Comparison of ENCODE assay signal across 36 mouse cellular contexts in genomic region chr1:86006040-86006439, GRCm38 (mm10). TPM values are rescaled to one million over a fixed set of nuclear protein-coding genes. Genes with fewer than 3 reads are reported as not detected.
"Had no signal": no experiment of that assay in that cellular context is flagged by ENCODE, and none has a peak within 500 bp of the region (broad histone marks: within the 10 kb centered on the region; RNA-seq: fewer than 3 reads in every experiment).

No protein-coding gene starts in this region.

- H3K4me1 ChIP-seq: intestine, embryonic 15.5 days; limb, embryonic 10.5 days; limb, embryonic 12.5 days; liver, embryonic 13.5 days had no signal

- DNase-seq: gastrocnemius, postnatal 14 days; gastrocnemius, postnatal 36 days; heart, adult 2 months; heart, postnatal 14 days; heart, postnatal 36 days; kidney, adult 18-20 months; kidney, adult 8-10 months; kidney, postnatal 10 days; kidney, postnatal 25 days; kidney, postnatal 4 days; liver; liver, embryonic 13.5 days had no signal

- H3K9me3 ChIP-seq: heart, embryonic 13.5 days; heart, embryonic 15.5 days; hindbrain, embryonic 13.5 days; hindbrain, embryonic 15.5 days; intestine, embryonic 15.5 days; limb, embryonic 10.5 days; limb, embryonic 12.5 days; liver, embryonic 13.5 days; liver, embryonic 15.5 days had no signal

- H3K9ac ChIP-seq: heart, embryonic 13.5 days; heart, embryonic 15.5 days; hindbrain, embryonic 13.5 days; hindbrain, embryonic 15.5 days; intestine, embryonic 15.5 days; limb, embryonic 12.5 days; liver, embryonic 13.5 days; liver, embryonic 15.5 days had no signal

- H3K27ac ChIP-seq: heart, adult 2 months; heart, embryonic 13.5 days; heart, embryonic 15.5 days; hindbrain, embryonic 13.5 days; hindbrain, embryonic 15.5 days; hindbrain, postnatal 0 days; intestine, embryonic 15.5 days; layer of hippocampus, adult 2 months; left cerebral cortex, adult 2 months; limb, embryonic 10.5 days; limb, embryonic 12.5 days; liver, embryonic 13.5 days; liver, embryonic 15.5 days had no signal

- H3K4me3 ChIP-seq: heart, adult 2 months; heart, embryonic 13.5 days; heart, embryonic 15.5 days; hindbrain, embryonic 13.5 days; hindbrain, embryonic 15.5 days; intestine, embryonic 15.5 days; layer of hippocampus, adult 2 months; left cerebral cortex, adult 2 months; limb, embryonic 10.5 days; limb, embryonic 12.5 days; liver, embryonic 13.5 days; liver, embryonic 15.5 days had no signal

- H3K4me2 ChIP-seq: heart, embryonic 11.5 days; heart, embryonic 13.5 days; heart, embryonic 15.5 days; hindbrain, embryonic 13.5 days; hindbrain, embryonic 15.5 days; intestine, embryonic 15.5 days; limb, embryonic 12.5 days; liver, embryonic 11.5 days; liver, embryonic 13.5 days; liver, embryonic 15.5 days had no signal

- H3K36me3 ChIP-seq: heart, embryonic 13.5 days; heart, embryonic 15.5 days; hindbrain, embryonic 13.5 days; hindbrain, embryonic 15.5 days; intestine, embryonic 15.5 days; limb, embryonic 10.5 days; limb, embryonic 12.5 days; liver, embryonic 13.5 days; liver, embryonic 15.5 days had no signal

- H3K27me3 ChIP-seq: heart, embryonic 15.5 days; hindbrain, embryonic 13.5 days; hindbrain, embryonic 15.5 days; intestine, embryonic 15.5 days; limb, embryonic 12.5 days; liver, embryonic 15.5 days had no signal

RNA-seq across cellular contexts. Expression of gene Spata3, which starts 10.6 kb away (rescaled TPM):
- total RNA-seq: gastrocnemius, adult 18-20 months; gastrocnemius, adult 8-10 months; gastrocnemius, postnatal 14 days; gastrocnemius, postnatal 36 days; heart, adult 2 months; heart, postnatal 14 days; heart, postnatal 36 days; hematopoietic stem cell, adult 5-6 weeks had no signal
- polyA plus RNA-seq: heart, embryonic 11.5 days; heart, embryonic 13.5 days; heart, embryonic 15.5 days; heart, postnatal 0 days; hindbrain, embryonic 11.5 days; intestine, embryonic 15.5 days; intestine, postnatal 0 days; kidney, embryonic 16.5 days; limb, embryonic 10.5 days; limb, embryonic 12.5 days; limb, embryonic 14.5 days; liver, embryonic 11.5 days had no signal

RNA-seq across cellular contexts. Expression of gene 2810459M11Rik, which starts 39.6 kb away (rescaled TPM):
- total RNA-seq: gastrocnemius, adult 18-20 months; gastrocnemius, adult 8-10 months; gastrocnemius, postnatal 36 days; heart, adult 2 months; heart, postnatal 14 days; heart, postnatal 36 days; hematopoietic stem cell, adult 5-6 weeks had no signal
- polyA plus RNA-seq: heart, postnatal 0 days; inflammation-experienced regulatory T-cells, adult 6 months had no signal

RNA-seq across cellular contexts. Expression of gene Gpr55, which starts 45.2 kb away (rescaled TPM):
- total RNA-seq: gastrocnemius, adult 18-20 months; gastrocnemius, adult 8-10 months; gastrocnemius, postnatal 14 days; gastrocnemius, postnatal 36 days; heart, adult 2 months; heart, postnatal 14 days; heart, postnatal 36 days; layer of hippocampus, adult 2 months; left cerebral cortex, postnatal 36 days had no signal
- polyA plus RNA-seq: heart, adult 2 months; heart, embryonic 11.5 days; heart, postnatal 0 days; kidney, embryonic 14.5 days; limb, embryonic 10.5 days; limb, embryonic 12.5 days; liver, embryonic 11.5 days had no signal
